Mouse (Mus musculus) frontal cortex, postnatal 14 days (tissue): ENCODE measurements at regions not wholly inside any gene's neighbourhood (a gene's known extent, or its start where the extent isn't known, plus 50 kb on each side); places are given as distances from the start of the nearest gene placed in this dataset.
A peak's percentile ranks its signal among the peaks of the same experiment; 100 is the strongest.
"Not testable (repeated sequence)": the region's sequence is repeated elsewhere in the genome, so short reads cannot be mapped to it uniquely, and the experiment has no call there.

Experiments
- DNase-seq, 2 experiments: peaks; one replicate each; pipeline ENCODE4 v3.0.0; 2022; ENCODE audit warnings: low spot score in 2 of 2

- DNase-seq = no peak
Measured at GRCm38 (mm10) chr14:83861736-83862135, 581.6 kb upstream of the Pcdh17 start.

GRCm38 (mm10) chr14:83862653-83863052, 580.7 kb upstream of the Pcdh17 start:
- no peak for DNase-seq

- DNase-seq = no peak
Measured at GRCm38 (mm10) chr14:83886393-83886792, 557.0 kb upstream of the Pcdh17 start.

GRCm38 (mm10) chr14:83900711-83901110, 542.7 kb upstream of the Pcdh17 start:
- not testable (repeated sequence) for DNase-seq

GRCm38 (mm10) chr14:83943101-83943500, 500.3 kb upstream of the Pcdh17 start:
- no peak for DNase-seq

GRCm38 (mm10) chr14:83944176-83944575, 499.2 kb upstream of the Pcdh17 start:
- no peak for DNase-seq

- DNase-seq = no peak
Measured at GRCm38 (mm10) chr14:83949696-83950095, 493.7 kb upstream of the Pcdh17 start.

GRCm38 (mm10) chr14:83959111-83959510, 484.3 kb upstream of the Pcdh17 start:
- DNase-seq = peak; percentile 5 to 8

- no peak for DNase-seq
Measured at GRCm38 (mm10) chr14:83983566-83983965, 459.8 kb upstream of the Pcdh17 start.
